Mouse (Mus musculus) gastrocnemius, postnatal 25 days (tissue): ENCODE results near the gene Vmn1r49. TPM values are rescaled to one million over a fixed set of nuclear protein-coding genes. Genes with fewer than 3 reads are reported as not detected.
"Not testable (repeated sequence)": the region's sequence is repeated elsewhere in the genome, so short reads cannot be mapped to it uniquely, and the experiment has no call there.

Experiments used
- DNase-seq: peaks from one replicate; pipeline ENCODE4 v3.0.0; 2022
- long read RNA-seq, 2 experiments: library from polyadenylated mRNA; stranded (forward); transcript quantifications; one replicate each; pipeline ENCODE4 v2.0.0; 2021
- total RNA-seq, 2 experiments: library from RNA; stranded (reverse); gene quantifications; 1 replicate in 1 of 2; 2 replicates in 1 of 2; pipeline ENCODE4 v1.2.3; 2021

Gene Vmn1r49
- not detected for total RNA-seq
- long read RNA-seq, experiment 1 = 0 reads
- long read RNA-seq, experiment 2 = 0 reads

- no peak for DNase-seq
Measured at GRCm38 (mm10) chr6:90078406-90078805, at the start of gene Vmn1r49. Vmn1r49 (minus strand) TSS chr6:90078506.

GRCm38 (mm10) chr6:90122296-90122695 is 44.0 kb upstream of the Vmn1r49 start, which contains the start of gene Vmn1r51:
Vmn1r51 (plus strand) TSS chr6:90122596.
- not testable (repeated sequence) for DNase-seq

GRCm38 (mm10) chr6:90101130-90101529 is 22.8 kb upstream of the Vmn1r49 start, which contains the start of gene Vmn1r50:
Vmn1r50 (plus strand) TSS chr6:90101430.
- no peak for DNase-seq

- DNase-seq = no peak
Measured at GRCm38 (mm10) chr6:90100566-90100965, 22.3 kb upstream of the Vmn1r49 start.

GRCm38 (mm10) chr6:90036741-90037140 is 41.6 kb downstream of the Vmn1r49 start, which contains the start of gene Vmn1r48:
Vmn1r48 (minus strand) TSS chr6:90036841.
- not testable (repeated sequence) for DNase-seq

Other genes starting within 250 kb of the Vmn1r49 start
- not detected for gene Vmn1r42, start 202.1 kb downstream of the Vmn1r49 start, total RNA-seq
- not detected for gene Vmn1r43, start 202.1 kb downstream of the Vmn1r49 start, total RNA-seq
- not detected for gene Vmn1r44, start 194.8 kb downstream of the Vmn1r49 start, total RNA-seq
- gene Vmn1r45, start 137.9 kb downstream of the Vmn1r49 start, total RNA-seq = not detected
- not detected for gene Vmn1r46, start 109.2 kb downstream of the Vmn1r49 start, total RNA-seq
- not detected for gene Vmn1r47, start 62.4 kb downstream of the Vmn1r49 start, total RNA-seq
- not detected for gene Vmn1r48, start 41.7 kb downstream of the Vmn1r49 start, total RNA-seq
- gene Vmn1r50, start 22.9 kb upstream of the Vmn1r49 start, total RNA-seq = not detected
- not detected for gene Vmn1r51, start 44.1 kb upstream of the Vmn1r49 start, total RNA-seq
- not detected for gene Vmn1r52, start 96.3 kb upstream of the Vmn1r49 start, total RNA-seq
- not detected for gene V1ra8, start 124.3 kb upstream of the Vmn1r49 start, total RNA-seq
- not detected for gene Vmn1r53, start 145.9 kb upstream of the Vmn1r49 start, total RNA-seq
- not detected for gene Vmn1r54, start 167.8 kb upstream of the Vmn1r49 start, total RNA-seq
- gene BC048671, start 222.7 kb upstream of the Vmn1r49 start, total RNA-seq = not detected
- under 1 TPM in 1 of 2 experiments, not detected in 1; 0.38 TPM for gene Chst13, start 246.7 kb upstream of the Vmn1r49 start, total RNA-seq